Mouse (Mus musculus): Measurements from ENCODE around the gene Cacna2d3.

Gene Cacna2d3

DNA sequence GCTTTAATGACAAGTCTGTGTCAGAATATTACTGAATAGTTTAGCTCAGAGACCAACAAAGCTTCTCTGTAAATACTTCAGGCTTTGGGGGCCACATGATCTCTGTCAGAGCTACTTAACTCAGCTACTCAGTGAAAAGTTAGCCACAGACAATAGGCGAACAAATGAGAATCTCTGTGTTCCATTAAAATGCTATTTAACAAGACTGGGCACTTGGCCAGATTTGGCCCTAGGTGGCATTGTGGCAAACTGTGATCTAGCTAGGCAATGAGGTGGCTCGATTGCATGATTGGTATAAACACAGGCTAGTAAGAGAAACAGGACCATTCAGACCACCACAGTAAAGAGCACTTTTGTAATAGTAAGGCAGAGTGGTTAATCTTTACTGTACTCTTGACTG is 478.1 kb downstream of the Cacna2d3 start:
- DNase-seq (ENCODE audit: low spot score): no peak

DNA sequence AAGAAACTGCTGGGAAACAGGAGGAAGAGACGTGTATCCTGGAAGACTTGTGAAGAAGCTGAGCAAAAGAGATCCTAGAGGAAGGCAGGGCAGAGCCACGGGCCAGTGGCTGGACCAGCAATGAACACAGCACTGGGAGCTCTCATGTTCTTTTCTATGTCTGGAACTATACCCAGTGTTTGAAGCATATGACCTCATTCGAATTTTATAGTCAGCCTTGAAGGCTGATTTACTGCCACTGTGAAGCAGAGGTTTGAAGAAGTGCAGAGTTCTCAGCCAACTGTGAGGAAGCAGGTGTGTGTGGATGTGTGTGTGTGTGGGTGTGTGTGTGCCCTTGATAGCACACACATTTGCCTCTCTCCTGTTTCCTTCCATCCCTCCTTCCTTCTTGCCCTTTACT is 483.2 kb downstream of the Cacna2d3 start:
- DNase-seq (ENCODE audit: low spot score): no peak

DNA sequence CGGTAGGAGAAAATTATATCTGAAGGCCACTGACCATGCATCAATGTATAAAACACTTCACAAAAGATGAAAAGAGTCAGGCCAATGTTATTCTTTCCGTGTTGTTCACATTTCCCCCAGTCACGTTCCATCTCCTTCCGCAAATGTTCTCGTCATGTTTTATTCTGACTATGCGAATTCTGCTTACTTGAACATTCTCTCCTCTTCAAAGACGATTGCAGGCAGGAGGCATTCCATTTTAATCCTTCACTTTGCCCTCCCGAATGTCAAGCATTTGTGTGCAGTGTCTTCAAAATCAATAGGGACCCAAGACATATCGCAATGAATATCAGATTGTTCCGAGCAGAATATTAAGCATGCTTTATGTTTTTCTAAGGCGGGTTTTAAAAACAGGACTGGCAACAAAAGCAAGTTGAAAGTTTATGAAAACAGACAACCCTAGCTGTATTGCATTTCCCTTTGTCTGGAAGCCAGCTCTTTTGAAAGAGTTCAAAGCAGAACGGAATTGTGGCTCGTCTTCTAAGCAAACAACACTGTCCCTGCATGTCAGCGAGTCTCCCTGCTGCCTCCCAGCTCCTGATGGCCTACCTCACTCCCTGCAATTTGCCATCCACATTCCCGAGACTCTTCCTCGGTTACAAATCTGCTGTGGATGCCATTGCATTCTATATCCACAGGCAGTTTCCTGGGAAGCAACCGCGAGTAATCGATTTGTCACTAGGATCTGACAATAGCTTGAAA is 492.5 kb downstream of the Cacna2d3 start:
- no peak for DNase-seq (ENCODE audit: low spot score)

DNA sequence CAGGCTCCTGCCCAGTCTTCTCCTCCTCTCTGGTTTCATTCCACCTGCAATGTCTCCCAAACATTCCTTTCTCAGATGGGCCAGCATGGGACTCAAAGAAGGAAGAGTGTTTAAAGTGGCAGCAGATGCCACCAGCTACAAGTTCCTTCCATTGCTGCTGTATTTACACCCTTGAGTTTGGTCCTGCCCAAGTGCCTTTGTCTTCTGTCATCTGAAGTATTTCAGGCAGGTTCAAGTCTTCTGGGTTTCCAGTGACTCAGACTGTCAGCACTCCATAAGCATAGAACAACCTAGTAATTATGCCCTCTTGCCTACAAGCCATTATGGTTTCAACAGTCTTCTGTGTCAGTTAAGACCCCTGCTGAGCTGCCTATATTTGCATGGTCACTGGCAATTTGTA is 493.2 kb downstream of the Cacna2d3 start:
- no peak for DNase-seq (ENCODE audit: low spot score)

DNA sequence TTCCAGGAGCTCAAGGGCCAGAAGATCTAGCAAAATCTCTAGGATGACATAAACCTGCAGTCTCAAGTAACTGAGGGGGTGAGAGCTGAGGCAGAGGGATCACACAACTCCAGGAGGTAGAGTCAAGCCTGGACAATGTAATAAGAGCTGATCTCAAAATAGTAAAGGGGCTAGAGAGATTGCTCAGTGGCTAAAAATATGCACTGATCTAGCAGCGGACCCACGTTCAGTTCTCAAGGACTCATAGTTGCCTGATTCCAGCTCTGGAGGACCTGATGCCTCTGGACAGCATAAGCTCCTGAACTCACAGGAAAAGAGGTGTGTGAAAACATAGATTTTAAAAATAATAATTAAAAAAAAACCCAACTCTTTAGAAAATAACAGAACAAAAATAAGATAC is 493.7 kb downstream of the Cacna2d3 start:
- no peak for DNase-seq (ENCODE audit: low spot score)

DNA sequence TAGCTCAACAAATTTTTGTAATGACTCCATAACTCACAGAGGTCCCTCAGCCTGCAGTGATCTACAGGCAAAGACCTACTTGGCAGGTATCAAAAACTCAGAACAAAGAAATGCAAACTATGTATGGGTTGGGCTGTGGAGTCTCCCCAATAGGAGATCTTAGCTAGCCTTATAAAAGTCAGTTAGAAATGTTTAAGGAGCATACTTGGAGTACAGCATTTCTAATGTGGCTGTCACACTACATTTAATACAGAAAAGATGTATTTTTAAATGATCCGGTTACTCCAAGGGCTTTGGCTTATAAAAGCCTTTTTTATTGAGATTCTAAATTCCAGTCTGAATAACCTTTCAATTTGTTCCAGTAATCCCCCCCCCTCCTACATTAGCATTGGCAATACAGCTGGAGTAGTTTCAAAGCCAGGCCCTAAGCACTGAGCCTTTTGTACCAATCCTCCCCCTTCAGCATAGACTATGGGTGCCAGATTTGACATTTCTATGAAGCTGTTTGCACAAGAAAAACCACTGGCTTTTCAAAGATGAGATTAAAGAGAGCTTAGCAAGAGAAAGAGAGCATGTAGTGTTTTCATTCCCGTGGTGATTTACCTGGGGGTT is 495.8 kb downstream of the Cacna2d3 start:
- no peak for DNase-seq (ENCODE audit: low spot score)

DNA sequence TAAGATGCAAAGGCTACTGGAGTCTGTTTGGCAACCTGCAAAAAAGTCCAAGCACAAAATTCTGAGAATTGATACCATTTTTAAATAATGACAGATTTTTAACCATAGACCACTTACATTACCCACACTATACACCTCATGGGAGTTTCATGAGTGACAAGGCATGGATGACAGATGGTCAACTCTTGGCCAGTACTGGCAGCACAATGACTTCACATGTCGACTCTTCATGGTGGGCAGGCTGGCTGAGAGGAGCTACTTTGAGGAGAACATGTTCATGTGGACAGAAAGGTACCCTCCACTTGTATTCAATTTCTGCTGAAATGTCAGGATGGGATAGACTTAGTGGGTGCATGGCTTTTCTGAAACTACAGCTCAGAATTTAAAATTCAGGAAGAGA is 498.7 kb downstream of the Cacna2d3 start:
- DNase-seq (ENCODE audit: low spot score): no peak

DNA sequence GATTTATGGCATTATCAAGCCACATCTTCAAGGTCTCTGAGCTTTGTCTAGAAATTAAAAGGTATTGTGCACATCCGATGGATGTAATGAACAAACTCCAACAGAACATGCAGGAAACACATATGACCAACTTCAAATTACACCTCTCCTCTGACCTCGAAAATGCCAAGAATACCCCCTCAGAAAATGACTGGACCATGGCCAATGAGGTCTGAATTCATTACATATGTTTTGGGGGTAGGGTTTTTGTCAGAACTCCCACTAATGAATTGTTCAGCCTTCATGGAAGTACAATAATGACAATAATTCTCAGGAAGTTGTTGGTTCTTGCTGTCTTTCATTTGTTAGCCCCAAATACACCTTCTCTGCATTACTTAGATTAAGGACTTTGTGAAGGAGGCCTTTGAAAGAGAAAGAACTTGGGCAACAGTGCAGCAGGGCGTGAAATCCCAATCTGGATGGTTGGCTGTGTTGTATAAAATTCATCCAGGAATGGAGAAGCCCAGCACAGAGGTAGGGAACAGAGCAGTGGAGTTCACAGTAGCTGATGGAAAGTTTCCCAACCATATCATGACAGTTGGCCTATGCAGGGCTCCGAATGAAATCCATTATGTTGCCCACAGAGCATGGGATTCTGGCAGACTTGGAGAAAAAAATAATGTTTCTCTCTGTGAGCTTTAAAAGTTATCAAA is 499.3 kb downstream of the Cacna2d3 start:
- DNase-seq (ENCODE audit: low spot score): no peak

DNA sequence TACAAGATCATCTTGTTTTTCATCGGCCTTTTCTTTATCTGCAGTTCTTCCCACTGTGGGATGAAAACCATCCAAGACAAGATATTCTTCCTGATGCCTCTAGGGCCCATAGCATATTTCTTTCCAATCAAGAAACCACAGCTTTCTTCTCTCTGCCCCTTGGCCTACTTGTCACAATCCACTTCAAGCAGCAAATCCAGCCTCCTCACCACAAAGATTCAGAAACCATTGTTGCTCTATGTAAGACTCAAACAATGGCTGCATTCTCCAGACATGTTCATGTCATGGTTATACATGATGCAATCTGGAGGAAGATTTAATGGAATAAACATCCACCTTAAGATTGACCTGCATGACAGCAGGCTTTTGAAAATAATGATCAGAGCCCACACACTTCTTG is 505.6 kb downstream of the Cacna2d3 start:
- no peak for DNase-seq (ENCODE audit: low spot score)

DNA sequence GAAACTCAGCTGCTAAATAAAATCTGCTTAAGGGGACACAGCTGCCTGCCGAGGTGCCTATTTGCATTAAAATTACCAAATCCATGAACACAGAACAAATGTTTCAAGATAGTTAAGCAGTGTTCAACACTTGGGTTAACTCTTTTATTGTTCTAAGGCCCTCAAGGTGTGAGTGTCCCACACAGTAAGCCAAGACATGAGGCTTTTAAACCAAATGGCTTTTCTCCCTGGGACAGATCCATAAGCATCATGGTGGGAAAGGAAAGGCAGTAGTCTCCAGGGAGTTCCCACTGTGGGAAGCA is 516.7 kb downstream of the Cacna2d3 start:
- no peak for DNase-seq (ENCODE audit: low spot score)

DNA sequence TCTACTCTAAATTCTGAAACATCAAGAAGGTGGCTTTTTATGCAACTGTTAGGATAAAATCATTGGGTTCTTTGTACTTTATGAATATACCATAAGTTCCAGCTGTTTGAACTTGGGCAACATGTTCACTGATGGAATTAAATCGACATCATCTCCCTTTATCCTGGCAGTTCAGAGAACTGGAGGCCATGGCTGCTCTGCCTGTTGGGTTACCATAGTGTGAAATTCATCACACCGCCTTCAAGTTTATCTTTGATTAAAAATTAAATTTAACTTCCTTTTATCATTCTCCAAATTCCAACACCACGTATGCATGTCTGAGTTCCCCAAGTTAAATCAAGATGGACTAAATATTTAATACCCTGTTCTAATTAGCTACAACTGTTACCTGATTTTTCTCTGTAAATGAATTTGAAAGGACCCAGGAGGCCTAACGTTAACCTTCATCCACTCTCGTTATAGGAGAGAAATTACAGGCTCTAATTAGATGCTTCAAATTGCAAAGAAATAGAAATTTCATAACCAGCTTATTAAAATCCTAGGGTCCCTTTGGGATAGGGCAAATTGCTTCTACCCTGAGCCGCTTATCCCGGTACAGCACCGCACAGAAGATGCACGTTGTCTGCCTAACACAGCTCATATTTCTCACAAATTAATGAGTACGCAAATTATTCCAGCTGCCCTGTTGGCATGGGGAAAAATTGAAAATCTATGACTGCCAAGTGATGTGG is 517.3 kb downstream of the Cacna2d3 start:
- DNase-seq (ENCODE audit: low spot score): no peak

DNA sequence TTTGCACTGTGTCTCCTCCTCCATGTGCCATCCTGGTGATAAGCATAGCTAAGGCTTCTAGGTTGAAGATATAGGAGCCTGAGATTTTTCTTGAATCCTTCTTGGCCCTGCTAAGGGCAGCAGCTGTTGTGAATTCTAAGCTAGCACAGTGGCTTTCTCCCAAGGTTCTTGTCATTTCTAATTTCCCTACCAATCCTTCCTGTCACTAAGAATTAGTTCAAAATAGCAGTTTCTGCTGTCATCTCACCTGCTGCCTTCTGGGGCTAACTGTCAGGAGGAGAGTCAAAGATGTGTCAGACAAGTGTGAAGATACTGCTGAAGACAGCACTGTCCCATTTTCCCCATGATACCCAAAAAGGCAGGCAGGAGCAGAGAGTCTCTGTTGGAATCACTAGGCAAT is 525.5 kb downstream of the Cacna2d3 start:
- DNase-seq (ENCODE audit: low spot score): no peak

DNA sequence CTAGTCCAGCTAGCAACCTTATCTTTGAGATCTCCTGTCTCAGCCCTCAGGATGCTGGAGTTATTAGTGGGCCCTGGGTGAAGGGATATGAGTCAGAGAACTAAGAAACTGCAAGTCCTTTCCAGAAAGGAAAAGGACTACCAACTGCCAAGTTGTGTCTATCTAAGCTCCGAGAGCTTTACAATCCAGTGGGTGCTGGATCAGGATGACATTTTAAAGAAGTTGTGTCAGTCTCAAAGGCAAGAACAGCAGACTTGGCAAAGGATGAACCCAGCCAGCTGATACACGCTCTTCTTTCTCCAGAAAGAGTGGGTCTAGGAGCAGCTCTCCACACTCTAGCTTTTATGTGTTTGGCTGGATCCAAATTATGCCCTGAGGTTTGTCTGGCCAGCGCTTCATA is 530.2 kb downstream of the Cacna2d3 start:
- DNase-seq (ENCODE audit: low spot score): no peak

DNA sequence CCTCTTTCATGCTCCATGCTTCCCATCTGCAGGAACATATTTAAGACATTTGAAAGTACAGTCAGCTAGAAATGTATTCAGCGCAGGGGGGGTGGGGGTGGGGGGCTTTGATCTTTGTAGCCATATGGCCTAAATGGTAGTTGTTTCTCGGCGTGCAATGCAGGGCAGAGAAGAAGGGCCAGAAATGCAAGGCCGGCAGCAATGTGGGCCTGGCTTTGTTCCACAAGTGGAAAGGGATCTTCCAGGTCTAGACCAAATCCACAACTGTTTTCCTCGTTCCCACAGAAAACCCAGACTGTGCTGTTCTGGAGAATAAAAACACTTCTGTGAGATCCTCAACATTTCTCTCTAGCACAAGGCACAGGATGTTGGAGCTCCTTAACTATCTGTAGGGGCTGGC is 537.9 kb downstream of the Cacna2d3 start:
- no peak for DNase-seq (ENCODE audit: low spot score)

DNA sequence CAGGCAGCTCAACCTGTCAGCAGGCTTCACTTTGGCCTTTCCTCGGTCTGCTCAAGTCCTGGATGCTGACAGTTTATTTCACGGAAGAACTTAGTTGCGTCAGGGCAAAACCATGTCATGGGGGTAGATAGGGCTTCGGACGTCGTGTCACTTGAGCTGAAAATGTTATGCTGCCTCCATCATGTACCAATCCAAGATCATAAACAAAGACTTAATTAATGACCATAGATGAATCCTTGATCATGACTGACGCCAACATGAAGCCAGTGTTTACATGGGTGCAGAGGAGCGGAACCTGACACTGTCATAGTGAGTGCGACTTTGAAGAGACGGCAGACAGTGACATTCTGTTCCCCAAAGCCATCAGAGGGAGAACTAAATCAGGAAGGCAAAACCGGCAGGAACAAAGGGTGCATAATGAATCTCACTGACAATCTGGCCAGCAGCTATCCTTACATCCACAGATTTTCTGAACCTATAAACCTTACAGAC is 542.2 kb downstream of the Cacna2d3 start:
- DNase-seq (ENCODE audit: low spot score): no peak

DNA sequence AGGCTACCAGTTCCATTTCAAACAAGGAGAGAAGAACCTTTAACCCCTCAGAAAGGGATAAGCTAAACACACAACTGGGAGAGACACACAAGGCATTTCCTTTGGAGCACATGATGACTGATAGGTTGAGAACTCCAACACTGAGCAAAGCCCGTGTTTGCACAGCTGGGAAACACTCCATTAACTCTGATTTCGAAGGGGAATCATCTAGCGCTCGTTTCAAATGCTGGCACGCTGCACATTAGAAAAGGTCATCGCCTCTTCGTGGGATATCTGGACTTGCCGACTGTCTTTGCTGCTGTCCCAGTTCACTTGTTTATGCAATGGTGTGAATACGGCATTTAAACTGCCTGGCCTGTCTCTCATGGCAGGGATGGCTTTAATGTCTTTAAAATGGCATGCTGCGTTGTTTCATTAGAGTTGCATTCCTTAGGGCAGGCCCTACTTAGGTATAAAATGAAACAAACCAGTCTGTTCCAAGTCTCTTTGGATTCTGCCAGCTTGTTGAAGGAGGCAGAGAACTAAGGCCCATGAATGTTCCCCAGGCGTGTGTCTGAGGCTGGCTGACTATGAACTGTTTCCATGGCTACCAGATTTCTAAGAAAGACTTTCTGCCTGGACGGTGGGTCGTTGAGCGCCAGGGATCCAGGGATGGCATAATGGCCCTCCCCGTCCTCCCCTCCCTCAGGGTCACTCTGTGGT is 542.8 kb downstream of the Cacna2d3 start:
- no peak for DNase-seq (ENCODE audit: low spot score)

DNA sequence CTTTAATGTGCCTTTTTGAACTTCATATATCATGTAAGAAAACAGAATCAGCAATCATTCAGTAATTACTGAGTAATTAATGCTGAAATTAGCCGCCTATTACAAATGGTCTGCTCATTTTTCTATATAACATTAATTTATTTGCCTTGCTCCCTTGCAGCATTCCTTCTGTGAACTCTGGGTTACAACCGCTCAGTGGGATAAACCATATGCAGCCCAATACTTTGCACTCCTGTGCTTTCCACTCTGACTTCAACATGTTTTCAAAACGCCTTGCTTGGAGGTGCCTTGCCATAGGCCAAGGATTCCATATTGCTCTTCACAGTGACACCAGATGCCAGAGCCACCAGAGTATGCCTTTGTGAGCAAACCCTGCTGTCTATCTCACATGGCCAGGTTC is 546.9 kb downstream of the Cacna2d3 start:
- DNase-seq (ENCODE audit: low spot score): no peak

DNA sequence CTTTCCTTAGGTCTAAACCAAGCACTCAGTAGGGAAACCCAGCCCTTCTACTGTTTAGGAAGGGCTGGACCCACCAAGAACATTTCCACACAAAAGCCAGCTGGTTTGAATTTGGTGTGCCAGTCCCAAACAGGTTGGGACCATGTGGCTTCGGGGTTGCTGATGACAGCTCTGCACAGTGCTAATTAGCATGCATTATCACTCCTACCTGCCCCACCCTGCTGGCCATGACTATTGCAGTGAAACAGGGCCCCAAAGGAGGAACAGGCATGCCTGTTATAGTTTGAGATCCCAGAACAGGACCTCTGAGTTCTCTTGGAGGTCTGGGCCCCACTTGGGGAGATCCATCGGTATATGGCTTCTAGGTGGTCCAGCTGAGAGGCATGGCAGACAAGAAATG is 549.5 kb downstream of the Cacna2d3 start:
- no peak for DNase-seq (ENCODE audit: low spot score)

DNA sequence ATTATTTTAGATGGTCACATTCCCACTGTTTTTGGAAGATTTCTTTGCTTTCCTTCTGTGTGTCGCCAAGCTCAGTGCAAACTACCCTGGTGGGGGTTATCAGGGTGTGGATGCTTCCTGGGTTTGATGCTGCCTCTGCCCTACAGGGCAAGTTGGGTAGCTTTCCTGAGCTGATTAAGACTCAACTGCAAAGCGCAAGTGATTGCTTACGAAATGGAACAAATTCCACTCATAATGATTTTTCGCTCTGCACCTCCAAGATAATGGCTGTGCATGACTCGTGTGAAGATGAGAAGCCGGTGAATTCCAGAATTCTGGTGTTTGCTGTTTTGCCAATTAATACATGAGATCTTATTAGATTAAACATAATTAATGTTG is 557.0 kb downstream of the Cacna2d3 start:
- DNase-seq (ENCODE audit: low spot score): no peak

DNA sequence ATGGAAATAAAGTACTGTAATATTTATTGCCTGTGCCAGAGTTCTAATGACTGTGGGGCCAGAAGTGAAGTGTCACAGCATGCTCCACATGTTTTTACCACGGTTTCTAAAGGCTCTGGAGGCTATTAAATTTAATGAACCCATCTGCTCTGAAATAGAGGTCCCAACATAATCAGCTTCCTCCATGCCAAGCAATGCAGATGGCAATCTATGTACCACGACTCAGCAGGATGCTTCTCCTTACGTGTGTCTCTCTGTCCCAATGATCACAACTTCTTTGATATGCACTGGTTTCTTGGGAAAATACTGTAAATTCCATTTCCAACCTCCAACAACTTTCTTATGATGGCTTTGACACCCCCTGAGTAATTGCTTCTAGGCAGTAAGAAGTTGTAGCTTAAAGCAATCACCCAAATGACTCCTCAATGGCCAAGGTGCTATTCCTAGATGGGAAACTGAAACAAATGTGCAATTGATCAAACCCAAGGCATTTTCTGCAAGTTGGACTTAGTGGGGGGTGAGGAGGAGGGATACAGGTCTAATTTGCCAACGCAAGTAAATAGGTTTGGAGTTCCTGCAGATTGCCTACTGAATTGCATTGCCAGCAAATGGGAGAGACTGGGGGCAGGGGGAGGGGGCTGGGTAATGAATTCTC is 557.5 kb downstream of the Cacna2d3 start:
- DNase-seq (ENCODE audit: low spot score): no peak

DNA sequence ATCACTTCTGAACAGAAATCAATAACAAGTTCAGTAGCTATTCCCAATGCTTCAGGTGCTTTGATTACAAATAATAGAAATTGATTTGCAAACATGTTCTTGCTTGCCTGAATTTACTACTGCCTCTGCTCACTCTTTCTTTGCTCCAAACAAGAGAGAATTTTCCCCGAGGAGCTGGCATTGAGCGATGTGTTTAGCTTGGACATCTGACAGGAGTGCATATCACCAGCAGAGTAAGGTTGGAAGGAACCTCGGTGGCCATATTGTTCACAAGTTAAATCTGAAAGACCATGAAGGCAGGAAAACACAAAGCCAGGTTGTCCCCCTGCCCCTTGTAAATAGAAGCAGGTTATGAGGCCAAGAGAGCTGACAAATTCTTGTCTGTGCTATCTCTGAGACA is 561.9 kb downstream of the Cacna2d3 start:
- no peak for DNase-seq (ENCODE audit: low spot score)

DNA sequence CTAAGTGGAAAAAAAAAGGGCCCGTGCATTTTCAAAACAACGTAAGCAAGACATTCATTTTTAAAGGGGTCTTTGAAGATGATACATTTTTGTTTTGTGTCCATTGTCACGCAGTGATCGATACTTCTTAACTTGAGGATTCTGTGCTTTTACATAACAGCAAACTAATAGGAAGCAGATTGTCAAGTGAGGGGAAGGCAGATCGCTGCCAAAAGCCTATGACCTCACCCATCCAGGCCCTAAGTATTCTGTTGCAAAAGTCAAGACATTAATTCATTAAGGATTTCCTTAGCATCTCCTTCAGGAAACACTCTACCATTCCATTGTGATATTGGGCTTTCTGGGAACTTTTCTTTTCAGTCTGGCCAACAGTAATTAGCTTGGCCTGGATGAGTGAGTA is 564.6 kb downstream of the Cacna2d3 start:
- DNase-seq (ENCODE audit: low spot score): no peak

Measured in c-Kit-positive CD71-positive TER-119-positive erythroid progenitor cells, embryonic 14.5 days (primary cell).